Mouse (Mus musculus) heart, embryonic 13.5 days (tissue): ENCODE measurements around the gene Edc4. TPM values are rescaled to one million over a fixed set of nuclear protein-coding genes. Genes with fewer than 3 reads are reported as not detected.
A peak's percentile ranks its signal among the peaks of the same experiment; 100 is the strongest.
"Not testable (repeated sequence)": the region's sequence is repeated elsewhere in the genome, so short reads cannot be mapped to it uniquely, and the experiment has no call there.

Source experiments
- ATAC-seq: fragments of 200-750 bp; cut with Nextera tagmentation; 2 replicates; pipeline ENCODE4 v1.8.0; 2017; ENCODE audit warnings: moderate TSS enrichment; ENCODE audit not compliant: insufficient number of reproducible peaks, low FRiP score, low TSS enrichment; ENCODE audit errors: extremely low read depth
- H3K27ac ChIP-seq: fragments of 300-500 bp; sonication (generic); replicated peaks from 2 replicates; pipeline ENCODE4 v1.5.1; 2015; ENCODE audit warnings: moderate library complexity, mild to moderate bottlenecking, inconsistent platforms
- H3K27me3 ChIP-seq: fragments of 300-500 bp; sonication (generic); replicated peaks from 2 replicates; pipeline ENCODE4 v1.6.1; 2015; ENCODE audit warnings: mild to moderate bottlenecking, inconsistent platforms
- H3K36me3 ChIP-seq: fragments of 300-500 bp; sonication (generic); 2 replicates; pipeline ENCODE4 v1.6.1; 2015; ENCODE audit warnings: mild to moderate bottlenecking, inconsistent platforms
- H3K4me1 ChIP-seq: fragments of 300-500 bp; sonication (generic); 2 replicates; pipeline ENCODE4 v1.6.1; 2015; ENCODE audit warnings: inconsistent platforms
- H3K4me2 ChIP-seq: fragments of 300-500 bp; sonication (generic); 2 replicates; pipeline ENCODE4 v1.6.1; 2015; ENCODE audit warnings: inconsistent platforms, mild to moderate bottlenecking, moderate library complexity
- H3K4me3 ChIP-seq: fragments of 300-500 bp; sonication (generic); 2 replicates; pipeline ENCODE4 v1.5.1; 2015; ENCODE audit warnings: moderate library complexity, mild to moderate bottlenecking, inconsistent platforms
- H3K9ac ChIP-seq: fragments of 300-500 bp; sonication (generic); 2 replicates; pipeline ENCODE4 v1.6.1; 2015; ENCODE audit warnings: inconsistent platforms, mild to moderate bottlenecking, moderate library complexity
- H3K9me3 ChIP-seq: fragments of 300-500 bp; sonication (generic); 2 replicates; pipeline ENCODE4 v1.6.1; 2016; ENCODE audit warnings: inconsistent platforms
- WGBS: fragments of 180-500 bp; shearing (Covaris S2); methylation state at CpG from one replicate; pipeline ENCODE4 v1.1.7; 2015; ENCODE audit warnings: mixed read lengths; 5-methylcytosine and 5-hydroxymethylcytosine counted together
- polyA plus RNA-seq: library from polyadenylated mRNA; unstranded; fragments of >200 nt; fragmentation: Nextera tagmentation; extraction: Ambion mirVana; gene quantifications from 2 replicates; pipeline ENCODE4 v1.2.1, GENCODE M21; 2015

Edc4 gene
- 28.9 and 30.6 TPM in 2 replicates for polyA plus RNA-seq

DNA sequence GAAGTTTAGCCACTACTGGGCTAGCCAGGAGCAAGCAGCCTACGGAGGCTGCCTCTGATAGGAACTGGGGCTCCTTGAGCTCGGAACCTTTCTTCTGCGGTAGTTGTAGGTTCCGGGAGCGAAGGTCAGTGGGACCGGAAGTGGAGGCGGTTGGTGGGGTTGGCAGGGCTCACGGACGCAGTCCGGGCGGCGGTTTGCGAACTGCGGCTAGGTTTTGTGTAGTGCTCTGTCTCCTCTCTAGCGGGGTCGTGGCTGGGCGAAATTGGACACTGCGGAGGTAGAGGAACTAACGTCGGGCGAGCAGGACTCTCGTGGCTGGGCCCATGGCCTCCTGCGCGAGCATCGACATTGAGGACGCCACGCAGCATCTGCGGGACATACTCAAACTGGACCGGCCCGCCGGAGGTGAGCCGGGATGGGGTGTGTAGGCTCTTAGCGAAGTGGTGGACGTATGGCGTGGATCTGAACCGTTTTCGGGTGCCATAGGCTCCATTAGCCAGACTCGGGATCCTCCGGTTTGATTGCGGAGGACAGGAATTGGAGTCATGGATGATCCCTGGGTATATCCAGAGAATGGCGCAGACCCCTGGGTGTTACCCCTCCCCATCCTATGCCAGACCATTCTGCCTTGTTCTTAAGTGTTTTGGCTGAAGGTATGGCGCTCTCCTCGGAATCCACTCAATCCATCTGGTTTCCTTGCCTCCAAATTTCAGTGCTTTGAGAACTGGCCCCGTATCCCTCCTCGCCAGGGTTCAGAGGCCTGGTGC lies at the start of gene Edc4:
TSS of gene Edc4 (plus strand) at position 128 of the 767 bp plus-strand sequence.
- H3K4me3 ChIP-seq = peak within 1 kb of the TSS; percentile 87
- peak within 1 kb of the TSS; percentile 91 for H3K9ac ChIP-seq
- WGBS = 1% methylated on average over 45 of the region's 45 CpGs
- peaks cover 27% of the 10 kb centered on the region for H3K4me1 ChIP-seq
- H3K4me2 ChIP-seq = peak within 1 kb of the TSS; percentile 92
- H3K27ac ChIP-seq = peak within 1 kb of the TSS; percentile 62
- H3K9me3 ChIP-seq = no peaks in the 10 kb centered on the region
- peak; percentile 42; the same call in 1 of the 2 replicates for ATAC-seq
- no peaks in the 10 kb centered on the region for H3K27me3 ChIP-seq
- H3K36me3 ChIP-seq = peaks cover 64% of the 10 kb centered on the region

DNA sequence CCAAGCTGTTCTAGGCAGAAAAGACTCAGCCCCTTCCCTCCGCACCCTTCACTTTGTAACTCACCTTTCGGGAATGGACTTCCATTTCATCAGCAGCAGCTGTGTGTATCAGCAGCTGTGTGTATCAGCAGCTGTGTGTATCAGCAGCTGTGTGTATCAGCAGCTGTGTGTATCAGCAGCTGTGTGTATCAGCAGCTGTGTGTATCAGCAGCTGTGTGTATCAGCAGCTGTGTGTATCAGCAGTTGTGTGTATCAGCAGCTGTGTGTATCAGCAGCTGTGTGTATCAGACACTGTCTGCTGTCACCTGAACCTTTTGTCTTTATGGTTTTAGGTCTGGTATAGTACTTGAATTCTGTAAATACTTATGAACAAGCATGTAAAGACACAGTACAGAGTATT lies 46.9 kb upstream of the Edc4 start:
- H3K4me2 ChIP-seq, H3K9me3 ChIP-seq, H3K27ac ChIP-seq, H3K4me3 ChIP-seq, H3K9ac ChIP-seq, ATAC-seq, H3K4me1 ChIP-seq, H3K27me3 ChIP-seq, H3K36me3 ChIP-seq: not testable (repeated sequence)
- WGBS = 75% methylated on average over 2 of the region's 2 CpGs

DNA sequence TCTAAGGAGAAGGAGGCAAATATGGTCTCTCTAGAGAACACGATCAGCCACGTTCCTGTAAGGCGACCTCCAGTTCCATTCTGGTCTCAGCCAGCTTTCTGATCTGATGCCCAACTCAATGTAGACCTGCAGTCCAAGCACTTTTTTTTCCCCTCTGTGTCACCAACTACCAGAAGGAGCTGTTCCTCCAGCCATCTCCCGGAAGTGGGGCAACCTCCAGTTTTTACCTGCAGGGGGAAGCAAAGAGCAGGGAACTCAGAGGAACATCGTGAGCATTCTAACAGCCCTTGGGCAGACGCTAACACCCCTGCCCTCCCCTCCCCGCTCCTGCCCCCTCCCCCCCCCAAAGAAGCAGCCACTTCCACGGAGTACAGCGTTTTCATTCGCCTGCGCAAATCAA lies 45.4 kb upstream of the Edc4 start:
- Histone ChIP-seq H3K9me3 (no peaks in the 10 kb centered on the region), H3K27me3 (peaks cover 7% of the 10 kb centered on the region; the same call in 1 of the 2 replicates), H3K9ac (no peak overlapping the region), H3K36me3 (no peaks in the 10 kb centered on the region), H3K27ac (no peak overlapping the region), H3K4me3 (no peak overlapping the region), H3K4me2 (no peak overlapping the region), H3K4me1 (no peaks in the 10 kb centered on the region)
- no peak for ATAC-seq
- WGBS = 30% methylated on average over 11 of the region's 11 CpGs

DNA sequence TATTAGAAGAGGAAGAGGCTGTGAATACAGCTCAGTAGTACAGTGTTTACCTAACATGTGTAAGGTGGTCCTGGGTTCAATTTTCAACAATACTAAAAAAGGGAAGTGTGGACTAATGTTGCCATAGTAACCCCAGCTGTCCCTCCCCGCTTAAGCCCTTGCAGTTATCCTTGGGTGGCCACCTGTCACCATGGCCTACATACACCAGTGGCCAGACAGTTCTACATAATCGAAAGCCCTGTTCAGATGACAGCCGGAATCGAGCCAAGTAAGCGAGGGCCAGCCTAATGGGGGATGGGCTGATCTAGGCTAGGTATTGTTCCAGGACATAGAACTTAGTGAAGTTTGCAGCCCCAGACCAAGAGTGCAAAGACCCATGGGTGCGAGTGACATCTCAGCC lies 43.7 kb upstream of the Edc4 start:
- Histone ChIP-seq H3K4me2 (no peak overlapping the region), H3K36me3 (peaks cover 8% of the 10 kb centered on the region; the same call in 1 of the 2 replicates), H3K4me3 (no peak overlapping the region), H3K9ac (no peak overlapping the region), H3K4me1 (no peaks in the 10 kb centered on the region), H3K27me3 (0 out of 2 replicates have a peak, but pooled peaks cover 7% of the 10 kb centered on the region), H3K27ac (no peak overlapping the region), H3K9me3 (no peaks in the 10 kb centered on the region)
- no peak for ATAC-seq
- 81% methylated on average over 6 of the region's 6 CpGs for WGBS

DNA sequence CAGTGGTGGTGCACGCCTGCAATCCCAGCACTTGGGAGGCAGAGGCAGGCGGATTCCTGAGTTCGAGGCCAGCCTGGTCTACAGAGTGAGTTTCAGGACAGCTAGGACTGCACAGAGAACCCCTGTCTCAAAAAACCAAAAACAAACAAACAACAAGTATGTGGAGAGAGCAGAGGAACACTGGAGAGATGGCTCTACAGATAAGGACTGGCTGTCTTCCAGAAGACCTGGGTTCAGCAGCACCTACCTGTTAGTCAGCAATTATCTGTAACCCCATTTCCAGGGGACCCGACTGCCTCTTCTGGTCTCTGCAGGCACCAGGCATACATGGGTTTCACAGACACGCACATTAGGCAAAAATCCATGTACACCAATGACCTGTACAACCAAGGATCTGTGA lies 41.5 kb upstream of the Edc4 start:
- H3K9ac ChIP-seq = no peak overlapping the region
- H3K4me1 ChIP-seq = no peaks in the 10 kb centered on the region
- no peak overlapping the region for H3K4me2 ChIP-seq
- H3K9me3 ChIP-seq = no peaks in the 10 kb centered on the region
- 0 out of 2 replicates have a peak, but pooled peaks cover 7% of the 10 kb centered on the region for H3K27me3 ChIP-seq
- H3K4me3 ChIP-seq = no peak overlapping the region
- 87% methylated on average over 5 of the region's 5 CpGs for WGBS
- no peak for ATAC-seq
- H3K36me3 ChIP-seq = peaks cover 26% of the 10 kb centered on the region
- no peak overlapping the region for H3K27ac ChIP-seq

DNA sequence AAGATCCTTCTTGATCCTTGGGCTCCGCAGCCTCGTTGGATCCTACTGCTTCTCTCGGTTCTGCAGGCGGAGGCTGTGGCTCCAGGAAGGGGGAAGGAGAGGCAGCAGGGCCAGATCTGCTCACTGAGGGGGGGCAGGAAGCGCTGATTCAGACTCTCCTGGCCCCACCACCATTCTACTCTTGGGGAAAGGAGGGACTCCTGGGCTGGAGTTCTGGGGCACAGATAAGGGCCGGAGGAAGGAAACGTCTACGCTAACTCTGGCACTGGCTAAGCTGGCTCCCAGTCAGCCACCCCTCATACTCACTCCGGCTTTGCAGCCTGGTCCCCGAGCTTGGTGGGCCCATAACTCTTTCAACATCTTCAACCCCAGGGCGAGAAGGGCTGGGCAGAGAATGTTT lies 34.0 kb upstream of the Edc4 start:
- Histone ChIP-seq H3K4me3 (no peak overlapping the region), H3K4me2 (peak overlapping the region; percentile 30; the same call in 1 of the 2 replicates), H3K9me3 (no peaks in the 10 kb centered on the region), H3K9ac (peak overlapping the region; percentile 33; the same call in 1 of the 2 replicates), H3K27ac (peak overlapping the region; percentile 65), H3K27me3 (no peaks in the 10 kb centered on the region), H3K4me1 (peaks cover 15% of the 10 kb centered on the region), H3K36me3 (peaks cover 74% of the 10 kb centered on the region)
- WGBS = 67% methylated on average over 11 of the region's 11 CpGs
- 0 out of 2 replicates have a peak, but pooled peaks have one; percentile 40 for ATAC-seq

DNA sequence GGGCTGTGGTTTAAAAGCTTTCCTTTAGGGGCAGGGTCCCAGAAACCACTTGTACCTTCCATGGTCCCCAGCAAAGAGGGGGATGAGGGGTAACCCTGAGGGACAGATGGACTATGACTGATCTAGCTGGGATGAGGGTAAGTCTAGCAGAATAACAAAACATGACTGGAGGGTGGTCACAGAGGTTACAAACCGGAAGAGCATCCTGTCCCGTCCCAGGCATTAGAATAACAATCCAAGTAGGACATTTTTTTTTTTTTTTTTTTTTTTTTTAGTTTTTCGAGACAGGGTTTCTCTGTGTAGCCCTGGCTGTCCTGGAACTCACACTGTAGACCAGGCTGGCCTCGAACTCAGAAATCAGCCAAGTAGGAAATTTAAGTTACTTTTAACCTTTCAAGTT lies 30.7 kb upstream of the Edc4 start:
- H3K4me2 ChIP-seq = peak overlapping the region; percentile 83
- peaks cover 45% of the 10 kb centered on the region for H3K36me3 ChIP-seq
- H3K27ac ChIP-seq = no peak overlapping the region
- no peaks in the 10 kb centered on the region for H3K9me3 ChIP-seq
- no peaks in the 10 kb centered on the region for H3K27me3 ChIP-seq
- peak overlapping the region; percentile 36; the same call in 1 of the 2 replicates for H3K4me3 ChIP-seq
- ATAC-seq = no peak
- no peak overlapping the region for H3K9ac ChIP-seq
- H3K4me1 ChIP-seq = peaks cover 21% of the 10 kb centered on the region
- WGBS = 73% methylated on average over 4 of the region's 4 CpGs

DNA sequence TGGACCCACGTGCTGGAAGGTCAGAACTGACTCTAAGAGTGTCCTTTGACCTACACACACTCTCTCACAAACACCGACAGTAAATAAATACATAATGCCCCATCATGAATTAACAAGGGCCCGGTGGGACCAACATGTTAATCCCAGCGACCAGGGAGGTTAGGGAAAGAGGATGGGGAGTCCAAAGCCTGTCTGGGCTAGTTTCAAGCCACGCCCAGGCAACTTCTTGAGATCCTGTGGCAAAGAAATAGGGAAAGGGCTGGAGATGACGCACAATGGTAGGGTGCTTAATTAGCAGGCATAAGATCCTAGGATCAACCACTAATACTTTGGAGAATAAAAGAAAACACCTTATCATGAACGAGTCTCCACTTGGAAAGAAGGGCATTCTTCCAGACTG lies 30.1 kb upstream of the Edc4 start:
- ATAC-seq = no peak
- no peaks in the 10 kb centered on the region for H3K27me3 ChIP-seq
- H3K9me3 ChIP-seq = no peaks in the 10 kb centered on the region
- WGBS = 73% methylated on average over 7 of the region's 7 CpGs
- peaks cover 39% of the 10 kb centered on the region for H3K36me3 ChIP-seq
- H3K9ac ChIP-seq = peak overlapping the region; percentile 57
- H3K27ac ChIP-seq = no peak overlapping the region
- H3K4me1 ChIP-seq = peaks cover 21% of the 10 kb centered on the region
- peak overlapping the region; percentile 36 for H3K4me3 ChIP-seq
- H3K4me2 ChIP-seq = peak overlapping the region; percentile 83

DNA sequence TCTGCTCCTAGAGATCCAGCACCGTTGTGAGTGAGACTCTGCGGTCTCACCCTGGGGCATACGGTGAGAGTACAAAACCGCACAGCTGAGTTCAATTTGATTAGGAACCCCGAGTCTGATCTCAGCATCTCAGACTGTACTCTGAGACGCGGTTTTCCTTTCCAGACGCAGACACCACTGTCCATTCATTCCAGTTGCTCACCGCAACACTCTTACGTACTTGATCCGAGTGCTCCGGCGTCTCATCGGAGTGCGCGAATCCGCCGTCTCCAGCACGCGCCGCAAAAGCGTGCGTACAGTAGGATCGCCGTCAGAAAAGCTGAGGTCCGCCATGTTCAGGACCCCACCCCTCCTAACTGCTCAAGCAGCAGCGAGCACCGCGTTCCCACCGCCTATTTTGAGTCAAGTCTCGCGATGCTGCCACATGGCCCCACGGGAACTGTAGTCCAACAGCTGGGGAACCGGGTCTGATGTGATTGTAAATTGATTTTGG lies 29.0 kb upstream of the Edc4 start:
- H3K4me2 ChIP-seq = peak overlapping the region; percentile 83

DNA sequence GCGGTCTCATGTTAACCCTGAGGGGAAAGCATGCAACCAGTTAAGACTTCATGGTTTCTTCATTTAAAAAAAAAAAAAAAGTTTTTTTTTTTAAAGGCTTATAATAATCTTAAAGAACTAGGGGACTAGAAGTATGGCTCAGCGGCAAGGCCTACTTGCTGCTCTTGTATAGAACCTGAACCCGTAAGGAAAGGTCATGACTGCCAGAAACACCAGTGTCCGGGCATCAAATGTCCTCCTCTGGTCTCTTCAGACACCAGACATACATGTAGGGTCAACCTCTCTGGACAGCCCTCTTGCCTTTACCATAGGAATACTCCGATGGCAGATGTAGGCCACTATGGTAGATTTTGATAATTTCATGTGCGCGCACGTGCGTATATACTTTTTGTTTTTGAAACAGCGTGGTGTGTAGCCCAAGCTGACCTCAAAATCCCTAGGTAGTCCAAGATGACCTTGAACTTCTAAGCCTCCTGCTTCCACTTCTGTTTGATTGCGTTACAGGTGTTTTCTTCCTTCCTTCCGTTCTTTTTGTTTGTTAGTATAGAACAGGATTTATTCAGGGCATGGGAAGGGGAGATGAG lies 28.4 kb upstream of the Edc4 start:
- H3K4me3 ChIP-seq = peak overlapping the region; percentile 80
- 74% methylated on average over 12 of the region's 12 CpGs for WGBS
- H3K9me3 ChIP-seq = no peaks in the 10 kb centered on the region
- H3K36me3 ChIP-seq = peaks cover 26% of the 10 kb centered on the region
- H3K4me2 ChIP-seq = peak overlapping the region; percentile 83
- ATAC-seq = no peak
- no peak overlapping the region for H3K9ac ChIP-seq
- H3K27ac ChIP-seq = 0 out of 2 replicates have a peak overlapping the region, but pooled peaks have one; percentile 10
- H3K4me1 ChIP-seq = peaks cover 32% of the 10 kb centered on the region
- no peaks in the 10 kb centered on the region for H3K27me3 ChIP-seq

More for the DNA sequence above, 29.0 kb upstream of the Edc4 start:
- H3K9ac ChIP-seq = peak overlapping the region; percentile 91
- under 1% methylated on average over 34 of the region's 34 CpGs for WGBS
- H3K27me3 ChIP-seq = no peaks in the 10 kb centered on the region
- peak; percentile 60; the same call in 1 of the 2 replicates for ATAC-seq
- peaks cover 29% of the 10 kb centered on the region for H3K36me3 ChIP-seq
- peaks cover 26% of the 10 kb centered on the region for H3K4me1 ChIP-seq
- peak overlapping the region; percentile 74 for H3K27ac ChIP-seq
- H3K4me3 ChIP-seq = peak overlapping the region; percentile 80
- no peaks in the 10 kb centered on the region for H3K9me3 ChIP-seq

DNA sequence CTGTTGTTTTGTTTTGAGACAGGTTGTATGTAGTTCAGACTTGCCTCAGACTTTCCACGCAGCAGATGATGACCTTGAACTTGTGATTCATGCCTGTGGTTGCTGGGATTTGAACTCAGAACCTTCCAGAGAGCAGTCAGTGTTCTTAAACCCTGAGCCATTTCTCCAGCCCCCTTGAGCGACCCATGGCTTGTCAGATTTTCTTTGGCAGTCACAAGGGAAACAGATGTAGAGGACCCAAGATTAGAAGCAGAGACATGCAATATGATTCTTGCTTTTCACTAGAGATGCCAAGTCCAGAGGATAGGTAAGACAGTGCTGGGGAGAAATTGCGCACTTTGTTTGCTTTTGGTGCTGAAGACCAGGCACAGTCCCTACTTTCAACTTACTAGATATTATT lies 27.5 kb upstream of the Edc4 start, which contains the start of gene Cenpt:
TSS of gene Cenpt (minus strand) at position 101 of the 400 bp plus-strand sequence.
- peaks cover 21% of the 10 kb centered on the region for H3K36me3 ChIP-seq
- H3K4me1 ChIP-seq = peaks cover 41% of the 10 kb centered on the region
- 83% methylated on average over 3 of the region's 3 CpGs for WGBS
- no peak within 1 kb of the TSS for H3K9ac ChIP-seq
- H3K4me3 ChIP-seq = peak within 1 kb of the TSS; percentile 80
- H3K27ac ChIP-seq = 0 out of 2 replicates have a peak within 1 kb of the TSS, but pooled peaks have one; percentile 10
- no peaks in the 10 kb centered on the region for H3K27me3 ChIP-seq
- peak within 1 kb of the TSS; percentile 83 for H3K4me2 ChIP-seq
- ATAC-seq = no peak
- H3K9me3 ChIP-seq = no peaks in the 10 kb centered on the region
